Mouse (Mus musculus) liver, embryonic 14.5 days (tissue): ENCODE results near the gene Kmo.

Source experiments
- CTCF ChIP-seq: IDR thresholded peaks from 2 replicates; pipeline ENCODE4 v1.5.1; 2016; ENCODE audit warnings: antibody characterized with exemption, low read depth, control low read depth
- EP300 ChIP-seq: IDR thresholded peaks from 2 replicates; pipeline ENCODE4 v1.6.1; 2016; ENCODE audit warnings: antibody characterized with exemption, low read depth

- no peak for TF ChIP-seq EP300
- no peak for TF ChIP-seq CTCF
Measured at GRCm38 (mm10) chr1:175698293-175698692, 78.1 kb downstream of the Kmo start, which contains the start of gene Wdr64.
